Mouse (Mus musculus): Measurements from ENCODE around the gene Kif3c. TPM values are rescaled to one million over a fixed set of nuclear protein-coding genes. Genes with fewer than 3 reads are reported as not detected.

The Kif3c gene
- polyA plus RNA-seq, 1 experiment from 2014 or later: 54.0 TPM

Other genes with a start within 250 kb of the Kif3c start
- 133 and 135 TPM in 2 replicates for gene Rab10, start 55.2 kb upstream of the Kif3c start, polyA plus RNA-seq (2016; fragmentation: Nextera tagmentation; extraction: Ambion mirVana)
- gene Asxl2, start 61.7 kb downstream of the Kif3c start, polyA plus RNA-seq (2016; fragmentation: Nextera tagmentation; extraction: Ambion mirVana): 19.6 and 20.7 TPM in 2 replicates
- gene Dtnb, start 207.2 kb downstream of the Kif3c start, polyA plus RNA-seq (2016; fragmentation: Nextera tagmentation; extraction: Ambion mirVana): 30.2 and 41.6 TPM in 2 replicates